Comparison of ENCODE assay signal across 22 mouse cellular contexts in genomic region chr3:103948666-103949065, GRCm38 (mm10). TPM values are rescaled to one million over a fixed set of nuclear protein-coding genes. Genes with fewer than 3 reads are reported as not detected.
A peak's percentile ranks its signal among the peaks of the same experiment; 100 is the strongest.
DNase-seq lines count a peak whose midpoint lies in the region; ATAC-seq lines count a peak whose summit lies in the region.
"Had no signal": no experiment of that assay in that cellular context is flagged by ENCODE, and none has a peak within 500 bp of the region (broad histone marks: within the 10 kb centered on the region; RNA-seq: fewer than 3 reads in every experiment).

No protein-coding gene starts in this region.

- H3K4me1 ChIP-seq in liver, embryonic 11.5 days (replicated peaks; ENCODE audit: control insufficient read depth, insufficient read depth, low read length): no peaks in the 10 kb centered on the region
- H3K4me1 ChIP-seq: embryonic facial prominence, embryonic 12.5 days had no signal

- peaks cover 2% of the 10 kb centered on the region; the same call in 1 of the 2 replicates for H3K36me3 ChIP-seq in liver, embryonic 11.5 days (ENCODE audit: control insufficient read depth, insufficient read depth, low read length)
- H3K36me3 ChIP-seq: embryonic facial prominence, embryonic 12.5 days; forebrain, embryonic 15.5 days had no signal

- peak; percentile 8 for DNase-seq in spleen, adult 12 weeks (ENCODE audit: low spot score)
- DNase-seq in spleen, postnatal 10 days (ENCODE audit: low spot score in 2 of 2): no peak
- DNase-seq in B cell, adult 2 months: peak; percentile 53 to 60
- DNase-seq in liver, embryonic 11.5 days (ENCODE audit: low spot score): no peak
- no peak for DNase-seq in cerebellum, adult 8-10 months
- DNase-seq: adrenal gland, adult 8-10 months; adrenal gland, postnatal 14 days; adrenal gland, postnatal 36 days; cerebellum, adult 11-12 months; cerebellum, adult 2 months; cerebellum, adult 9-11 months; cerebellum, postnatal 14 days; cerebellum, postnatal 36 days; embryo, embryonic 11 days; forebrain, postnatal 0 days had no signal

- no peaks in the 10 kb centered on the region for H3K27me3 ChIP-seq in liver, embryonic 11.5 days (replicated peaks; ENCODE audit: control insufficient read depth, insufficient read depth, low read length)
- H3K27me3 ChIP-seq: embryonic facial prominence, embryonic 12.5 days; forebrain, embryonic 13.5 days; forebrain, embryonic 15.5 days; Patski had no signal

- no peaks in the 10 kb centered on the region for H3K9me3 ChIP-seq in liver, embryonic 11.5 days (ENCODE audit: control insufficient read depth, low read length)
- H3K9me3 ChIP-seq: embryonic facial prominence, embryonic 12.5 days; forebrain, embryonic 13.5 days; forebrain, embryonic 15.5 days; G1E had no signal

- no peak overlapping the region for H3K4me2 ChIP-seq in liver, embryonic 11.5 days
- H3K4me2 ChIP-seq: embryonic facial prominence, embryonic 12.5 days; forebrain, embryonic 13.5 days; forebrain, embryonic 15.5 days had no signal

- no peak overlapping the region for H3K27ac ChIP-seq in liver, embryonic 11.5 days (ENCODE audit: low read depth, low read length)
- H3K27ac ChIP-seq: embryonic facial prominence, embryonic 12.5 days; forebrain, embryonic 13.5 days; forebrain, embryonic 15.5 days had no signal

- peak; percentile 79 for ATAC-seq in neutrophil, adult 5-6 weeks (ENCODE audit: extremely low read depth, insufficient number of reproducible peaks, low FRiP score, poor library complexity, severe bottlenecking)
- no peak for ATAC-seq in liver, embryonic 11.5 days (replicated peaks; ENCODE audit: low FRiP score)
- ATAC-seq: activated CD4-positive, CD25-positive, alpha-beta regulatory T cell, adult 4 months; forebrain, embryonic 13.5 days; forebrain, embryonic 15.5 days; forebrain, postnatal 0 days; Patski had no signal

- H3K4me3 ChIP-seq in liver, embryonic 11.5 days (ENCODE audit: low read depth, low read length): no peak overlapping the region
- H3K4me3 ChIP-seq: embryonic facial prominence, embryonic 12.5 days; forebrain, embryonic 13.5 days; forebrain, embryonic 15.5 days had no signal

- H3K9ac ChIP-seq in liver, embryonic 11.5 days (ENCODE audit: low read depth, low read length): no peak overlapping the region
- H3K9ac ChIP-seq: embryonic facial prominence, embryonic 12.5 days; forebrain, embryonic 13.5 days; forebrain, embryonic 15.5 days; forebrain, postnatal 0 days had no signal

- WGBS in liver, embryonic 11.5 days: 86% methylated on average over 7 of the region's 7 CpGs

RNA-seq across cellular contexts. Expression of gene Phtf1, which starts 19.2 kb away (rescaled TPM):
- 26.7 and 39.9 TPM in 2 replicates for total RNA-seq in neutrophil, adult 5-6 weeks (2017)
- polyA plus RNA-seq in liver, embryonic 11.5 days (2014; fragmentation: Nextera tagmentation; extraction: Ambion mirVana): 19.7 and 20.8 TPM in 2 replicates

RNA-seq across cellular contexts. Expression of gene Rsbn1, which starts 34.7 kb away (rescaled TPM):
- 51.4 and 52.8 TPM in 2 replicates for total RNA-seq in neutrophil, adult 5-6 weeks (2017)
- polyA plus RNA-seq in liver, embryonic 11.5 days (2014; fragmentation: Nextera tagmentation; extraction: Ambion mirVana): 11.0 and 11.6 TPM in 2 replicates

Comparison
In these comparisons a context has a peak if more than half of its experiments do, and no peak if none do; other contexts are left out.
1. DNase-seq: peak in spleen, adult 12 weeks (single experiment) and B cell, adult 2 months (2 of 2); none in spleen, postnatal 10 days (0 of 2), liver, embryonic 11.5 days (single experiment) and cerebellum, adult 8-10 months (single experiment).